Mouse (Mus musculus) thymus, adult 2 months (tissue): ENCODE measurements around the gene Epor. TPM values are rescaled to one million over a fixed set of nuclear protein-coding genes. Genes with fewer than 3 reads are reported as not detected.
A peak's percentile ranks its signal among the peaks of the same experiment; 100 is the strongest.

Experiments
- DNase-seq: peaks from one replicate; pipeline ENCODE4 v3.0.0; 2021
- H3K27ac ChIP-seq: fragments of 200-500 bp; 2 replicates; pipeline ENCODE4 v1.5.1; 2012; ENCODE audit warnings: low read length, control low read depth; ENCODE audit not compliant: control insufficient read depth, insufficient read depth
- H3K27me3 ChIP-seq: fragments of 200-500 bp; 2 replicates; pipeline ENCODE4 v1.6.1; 2012; ENCODE audit warnings: mild to moderate bottlenecking, low read length, moderate library complexity, mixed read lengths; ENCODE audit not compliant: control insufficient read depth, insufficient read depth
- H3K36me3 ChIP-seq: fragments of 200-500 bp; 2 replicates; pipeline ENCODE4 v1.6.1; 2012; ENCODE audit warnings: mild to moderate bottlenecking, low read length, moderate library complexity; ENCODE audit not compliant: control insufficient read depth, insufficient read depth
- H3K4me1 ChIP-seq: fragments of 200-500 bp; replicated peaks from 2 replicates; pipeline ENCODE4 v1.6.1; 2012; ENCODE audit warnings: low read length; ENCODE audit not compliant: control insufficient read depth, insufficient read depth
- H3K4me3 ChIP-seq: fragments of 200-500 bp; 2 replicates; pipeline ENCODE4 v1.5.1; 2012; ENCODE audit warnings: mild to moderate bottlenecking, low read length, control low read depth, moderate library complexity; ENCODE audit not compliant: control insufficient read depth, insufficient read depth
- CTCF ChIP-seq: fragments of 200-500 bp; IDR thresholded peaks from 2 replicates; pipeline ENCODE4 v1.5.1; 2012; ENCODE audit warnings: mild to moderate bottlenecking, control low read depth, low read length, moderate library complexity, borderline replicate concordance; ENCODE audit not compliant: control insufficient read depth, poor library complexity, insufficient read depth; ENCODE audit errors: extremely low read depth
- POLR2A ChIP-seq: fragments of 200-500 bp; IDR thresholded peaks from 2 replicates; pipeline ENCODE4 v1.6.1; 2012; ENCODE audit warnings: mild to moderate bottlenecking, low read length, control low read depth, moderate library complexity; ENCODE audit not compliant: control insufficient read depth, poor library complexity, insufficient read depth; ENCODE audit errors: extremely low read depth
- WGBS: fragments of 180-500 bp; shearing (Covaris S2); methylation state at CpG from one replicate; pipeline ENCODE4 v1.1.7; 2018; 5-methylcytosine and 5-hydroxymethylcytosine counted together
- polyA plus RNA-seq: library from polyadenylated mRNA; depleted of rRNA; stranded (reverse); fragments of >200 nt; gene quantifications from 2 replicates; pipeline ENCODE4 v1.2.3, GENCODE M21; 2012

Gene Epor
- polyA plus RNA-seq, 1 experiment, result 4.9 TPM

- H3K4me3 ChIP-seq, result no peak overlapping the region
- H3K27ac ChIP-seq, result no peak overlapping the region
- peaks cover 6% of the 10 kb centered on the region; the same call in 1 of the 2 replicates for H3K4me1 ChIP-seq
- no peak for TF ChIP-seq POLR2A
- 75% methylated on average over 12 of the region's 12 CpGs for WGBS
- H3K27me3 ChIP-seq, result peaks cover 2% of the 10 kb centered on the region; the same call in 1 of the 2 replicates
- DNase-seq, result no peak
- no peaks in the 10 kb centered on the region for H3K36me3 ChIP-seq
These were observed 19.7 kb downstream of the Epor start for GRCm38 (mm10) chr9:21943638-21944037.

- peaks cover 2% of the 10 kb centered on the region; the same call in 1 of the 2 replicates for H3K27me3 ChIP-seq
- no peak overlapping the region for H3K27ac ChIP-seq
- no peaks in the 10 kb centered on the region for H3K36me3 ChIP-seq
- H3K4me3 ChIP-seq, result no peak overlapping the region
- peaks cover 6% of the 10 kb centered on the region; the same call in 1 of the 2 replicates for H3K4me1 ChIP-seq
- TF ChIP-seq CTCF (no peak), POLR2A (no peak)
- 87% methylated on average over 12 of the region's 12 CpGs for WGBS
- DNase-seq, result no peak
These were observed 20.3 kb downstream of the Epor start for GRCm38 (mm10) chr9:21943046-21943445.

- Histone ChIP-seq H3K27me3 (no peaks in the 10 kb centered on the region), H3K4me1 (peaks cover 10% of the 10 kb centered on the region), H3K36me3 (no peaks in the 10 kb centered on the region), H3K4me3 (no peak overlapping the region), H3K27ac (no peak overlapping the region)
- DNase-seq, result no peak
- no peak for TF ChIP-seq CTCF
- TF ChIP-seq POLR2A, result no peak
- WGBS, result 98% methylated on average over 4 of the region's 4 CpGs
These were observed 25.0 kb downstream of the Epor start for GRCm38 (mm10) chr9:21938234-21938855.

GRCm38 (mm10) chr9:21937711-21938175 lies 25.6 kb downstream of the Epor start:
- no peaks in the 10 kb centered on the region for H3K36me3 ChIP-seq
- H3K4me3 ChIP-seq, result no peak overlapping the region
- TF ChIP-seq CTCF (no peak), POLR2A (no peak)
- H3K27me3 ChIP-seq, result no peaks in the 10 kb centered on the region
- DNase-seq, result no peak
- no peak overlapping the region for H3K27ac ChIP-seq
- WGBS, result 87% methylated on average over 4 of the region's 4 CpGs
- H3K4me1 ChIP-seq, result peaks cover 10% of the 10 kb centered on the region

GRCm38 (mm10) chr9:21936692-21937570 lies 26.4 kb downstream of the Epor start, which contains the start of gene Plppr2:
Gene Plppr2 (plus strand): TSS chr9:21937033.
- Histone ChIP-seq H3K36me3 (no peaks in the 10 kb centered on the region), H3K27ac (no peak within 1 kb of the TSS), H3K27me3 (no peaks in the 10 kb centered on the region), H3K4me3 (peak within 1 kb of the TSS; percentile 35), H3K4me1 (peaks cover 10% of the 10 kb centered on the region)
- WGBS, result 5% methylated on average over 42 of the region's 43 CpGs
- no peak for TF ChIP-seq POLR2A
- TF ChIP-seq CTCF, result no peak
- peak; percentile 74 for DNase-seq

GRCm38 (mm10) chr9:21935466-21936131 lies 27.7 kb downstream of the Epor start:
- TF ChIP-seq POLR2A (no peak), CTCF (no peak)
- Histone ChIP-seq H3K36me3 (no peaks in the 10 kb centered on the region), H3K4me1 (peaks cover 10% of the 10 kb centered on the region), H3K27me3 (no peaks in the 10 kb centered on the region), H3K4me3 (no peak overlapping the region), H3K27ac (no peak overlapping the region)
- WGBS, result 89% methylated on average over 7 of the region's 7 CpGs
- DNase-seq, result no peak
